Mouse (Mus musculus) thymus, adult 18-20 months (tissue): ENCODE results near the gene Bicc1.
"Not testable (repeated sequence)": the region's sequence is repeated elsewhere in the genome, so short reads cannot be mapped to it uniquely, and the experiment has no call there.

Experiments
- DNase-seq, 2 experiments: peaks; one replicate each; pipeline ENCODE4 v3.0.0; 2022; ENCODE audit warnings: mixed read lengths in 2 of 2

Gene Bicc1

DNA sequence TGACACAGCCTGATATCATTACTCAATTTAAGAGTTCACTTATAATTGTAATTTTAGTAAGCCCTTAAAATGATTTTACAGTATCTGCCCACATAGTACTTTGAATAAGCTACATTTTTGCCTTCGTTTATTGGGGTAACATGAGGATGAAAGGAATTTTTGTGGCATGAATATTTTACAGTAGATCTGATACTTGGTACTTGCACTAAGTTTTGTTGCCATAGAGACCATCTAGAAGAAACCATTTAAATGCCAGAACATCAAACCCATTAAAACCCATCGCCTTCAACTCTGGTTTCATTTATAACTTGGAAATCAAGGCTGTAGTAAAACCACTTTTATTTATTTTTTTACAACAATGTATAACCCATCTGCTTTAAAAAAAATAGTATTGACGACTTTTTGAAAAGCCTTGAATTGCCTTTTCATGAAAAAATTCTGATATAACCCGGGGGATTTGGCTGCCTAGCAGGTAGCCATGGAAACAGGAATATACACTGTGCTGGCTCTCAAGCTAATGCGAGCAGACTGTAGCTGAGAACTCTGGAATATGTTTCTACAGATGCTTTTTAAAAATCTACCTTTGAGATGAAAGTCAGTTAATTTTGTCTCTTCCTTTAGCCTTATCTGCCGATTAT lies 165.9 kb downstream of the Bicc1 start:
- DNase-seq: no peak

DNA sequence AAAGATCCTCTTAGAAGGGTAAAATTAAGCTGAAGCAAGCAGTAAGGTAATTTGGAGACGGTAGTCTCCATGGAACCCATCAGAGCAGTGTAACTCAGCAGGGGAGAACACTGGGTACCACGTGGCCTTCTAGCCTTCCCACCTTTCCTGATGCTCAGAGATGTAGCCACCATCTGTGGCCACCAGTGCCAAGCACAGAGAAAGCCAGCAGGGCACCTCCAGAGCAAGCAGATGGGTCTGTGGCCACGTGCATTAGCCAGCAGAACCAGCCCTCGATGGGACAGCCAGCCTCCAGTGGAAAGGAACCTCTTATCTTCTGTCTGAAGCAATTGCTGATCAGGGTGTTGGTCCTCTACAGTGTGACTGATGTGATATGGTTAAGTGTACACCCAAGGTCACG lies 172.1 kb downstream of the Bicc1 start:
- DNase-seq: no peak

DNA sequence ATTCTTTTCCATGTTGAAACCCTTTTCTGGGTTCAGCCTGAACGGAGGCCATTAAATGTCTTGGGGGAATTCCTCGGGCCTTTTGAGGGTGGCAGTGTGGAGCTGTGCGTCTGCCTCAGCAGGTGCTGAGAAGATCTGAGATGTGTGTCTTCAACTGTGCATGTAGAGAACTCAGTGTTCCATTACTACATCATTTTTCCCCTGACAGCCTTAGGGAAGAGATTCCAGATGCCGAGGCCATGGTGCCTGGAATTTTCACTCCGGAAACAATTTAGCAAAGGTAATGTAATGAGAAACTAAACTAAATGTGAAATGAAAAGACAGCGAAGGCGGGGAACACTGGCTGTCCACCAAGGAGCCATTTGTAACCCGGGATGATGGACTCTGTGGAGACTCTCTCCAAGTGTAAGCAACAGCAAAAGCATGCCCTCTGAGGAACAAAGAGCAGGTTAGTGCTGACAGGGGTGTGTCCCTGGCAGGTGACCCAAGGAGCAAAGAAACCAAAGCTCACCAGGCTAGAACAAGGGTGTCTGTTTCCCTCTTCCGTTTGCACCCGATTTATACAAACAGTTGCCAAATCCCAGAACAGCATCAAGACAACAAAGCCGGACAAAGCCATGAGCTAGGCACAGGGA lies 176.3 kb downstream of the Bicc1 start:
- no peak for DNase-seq

DNA sequence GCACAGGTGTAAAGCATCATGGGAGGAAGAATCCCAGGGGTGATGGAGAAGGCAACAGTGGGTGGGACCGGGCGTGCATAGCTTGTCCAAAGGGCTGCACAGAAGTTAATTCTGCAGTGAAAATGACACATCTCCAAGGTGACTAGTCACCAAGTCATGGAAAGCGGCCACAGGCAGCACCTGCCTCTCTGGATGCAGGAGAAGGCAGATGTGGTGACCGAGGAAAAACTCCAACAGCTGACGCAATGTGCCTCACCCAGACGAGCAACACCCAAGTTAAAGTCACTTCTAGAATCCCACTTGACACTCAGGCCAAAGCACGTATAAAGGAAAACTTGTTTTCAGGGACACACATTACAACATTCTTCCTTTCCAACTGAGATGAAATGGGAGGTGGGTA lies 177.3 kb downstream of the Bicc1 start:
- no peak for DNase-seq

DNA sequence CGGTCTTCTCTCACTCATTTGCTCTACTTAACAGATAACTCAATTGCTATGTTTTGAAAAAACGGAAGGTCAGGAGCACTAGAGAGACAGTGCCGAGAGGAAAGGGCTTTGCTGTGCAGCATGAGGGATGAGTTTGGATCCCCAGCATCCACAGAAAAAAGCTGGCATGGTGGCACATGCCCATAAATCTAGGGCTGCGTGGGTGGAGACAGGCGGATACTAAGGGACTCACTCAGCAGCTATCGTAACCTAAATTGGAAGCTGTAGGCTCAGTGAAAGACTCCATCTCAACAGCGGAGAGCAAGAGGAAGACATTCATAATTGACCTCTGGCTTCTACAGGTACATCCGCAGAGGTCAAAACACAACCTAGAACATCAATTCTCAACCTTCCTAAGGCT lies 179.8 kb downstream of the Bicc1 start:
- DNase-seq: no peak

DNA sequence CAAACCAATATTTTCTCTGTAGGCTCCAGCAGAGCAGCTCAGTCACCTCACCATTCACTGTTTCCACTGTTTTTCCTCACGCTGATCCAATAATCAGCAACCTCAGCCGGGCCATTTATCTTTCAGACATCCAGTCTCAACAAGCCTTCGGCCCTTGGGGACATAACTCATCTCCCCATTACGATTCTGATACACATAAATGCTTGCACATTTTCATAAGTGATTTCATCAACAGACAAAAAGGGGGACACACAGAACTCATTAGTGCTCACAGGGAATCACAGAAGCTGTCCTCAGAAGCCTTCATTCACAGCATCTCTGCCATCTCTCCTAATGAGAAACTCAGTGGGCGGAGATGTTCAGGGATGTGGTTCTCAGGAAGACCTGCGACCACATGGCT lies 182.4 kb downstream of the Bicc1 start:
- DNase-seq: no peak

DNA sequence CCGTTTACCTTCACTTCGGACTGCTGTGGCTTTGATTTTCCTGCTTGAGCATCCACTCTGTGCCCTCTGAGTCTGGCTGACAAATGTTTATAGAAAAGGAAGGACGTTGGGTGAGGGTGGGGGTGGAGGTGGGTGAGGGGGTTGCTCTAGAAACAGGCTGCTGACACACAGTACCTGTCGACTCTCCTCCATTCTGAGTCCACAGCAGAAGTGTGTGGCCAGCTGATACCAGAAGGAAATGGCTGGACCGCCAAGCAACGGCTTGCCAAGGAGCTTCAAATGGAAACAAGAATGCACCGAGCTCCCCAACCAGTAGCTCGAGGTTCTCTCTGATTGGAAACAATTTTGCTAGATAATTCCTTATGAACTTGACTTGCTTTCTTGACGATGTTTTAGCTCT lies 182.9 kb downstream of the Bicc1 start:
- no peak for DNase-seq

DNA sequence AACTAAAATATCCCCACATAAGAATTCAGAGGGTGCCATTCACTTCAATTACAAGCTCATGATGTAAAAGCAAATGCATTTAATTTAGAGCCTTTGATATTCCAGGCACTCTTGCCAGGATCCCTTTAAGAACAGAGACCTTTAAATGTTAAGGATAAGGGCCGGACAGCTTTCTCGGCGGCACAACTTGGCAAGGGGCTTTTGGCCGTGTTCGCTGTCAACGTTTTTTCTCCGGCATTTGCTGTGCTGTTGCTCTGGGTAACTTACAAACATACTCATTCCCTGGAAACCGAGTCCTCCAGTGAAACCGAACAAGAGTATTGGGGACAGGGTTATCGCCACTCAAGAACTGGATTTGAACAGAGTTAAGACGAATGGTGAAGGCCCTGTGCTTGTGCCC lies 188.3 kb downstream of the Bicc1 start:
- DNase-seq: no peak

DNA sequence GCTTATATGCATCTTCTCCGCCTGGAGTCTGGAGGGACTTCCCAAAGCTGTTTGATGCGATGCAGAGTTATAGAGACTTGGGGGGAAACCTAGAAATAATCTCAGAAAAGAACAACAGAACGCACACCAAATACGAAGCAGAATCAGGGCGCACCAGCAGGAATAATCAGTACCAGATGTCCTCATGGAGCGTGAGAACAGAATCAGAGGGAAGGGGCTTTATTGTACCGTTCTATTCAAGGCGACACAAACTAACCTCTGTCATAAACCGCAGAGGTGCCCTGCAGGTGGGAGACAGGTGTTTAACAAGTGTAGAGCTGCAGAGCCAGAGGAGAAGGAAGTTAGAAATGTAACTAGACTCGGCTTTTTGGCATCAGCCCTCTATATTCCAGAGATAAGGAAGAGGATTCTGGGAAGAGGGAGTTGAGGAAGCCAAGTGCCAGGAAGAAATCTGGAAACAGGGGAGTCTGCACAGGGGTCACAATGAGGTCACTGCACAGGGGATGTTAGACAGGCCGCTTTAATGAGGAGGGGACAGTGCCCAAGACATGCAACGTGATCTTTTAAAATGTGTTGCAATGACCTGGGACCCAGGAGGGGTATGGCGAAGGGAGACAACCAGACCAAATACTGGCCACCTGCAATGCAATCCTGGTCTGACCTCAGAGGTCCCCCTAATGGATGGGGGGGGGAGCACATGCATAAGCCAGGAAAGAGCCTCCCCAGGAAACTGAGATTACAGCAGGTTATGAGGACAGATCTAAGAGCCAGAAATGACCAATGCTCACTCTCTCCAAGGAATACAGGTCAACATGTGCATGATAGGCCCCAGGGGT lies 190.4 kb downstream of the Bicc1 start:
- DNase-seq: no peak

DNA sequence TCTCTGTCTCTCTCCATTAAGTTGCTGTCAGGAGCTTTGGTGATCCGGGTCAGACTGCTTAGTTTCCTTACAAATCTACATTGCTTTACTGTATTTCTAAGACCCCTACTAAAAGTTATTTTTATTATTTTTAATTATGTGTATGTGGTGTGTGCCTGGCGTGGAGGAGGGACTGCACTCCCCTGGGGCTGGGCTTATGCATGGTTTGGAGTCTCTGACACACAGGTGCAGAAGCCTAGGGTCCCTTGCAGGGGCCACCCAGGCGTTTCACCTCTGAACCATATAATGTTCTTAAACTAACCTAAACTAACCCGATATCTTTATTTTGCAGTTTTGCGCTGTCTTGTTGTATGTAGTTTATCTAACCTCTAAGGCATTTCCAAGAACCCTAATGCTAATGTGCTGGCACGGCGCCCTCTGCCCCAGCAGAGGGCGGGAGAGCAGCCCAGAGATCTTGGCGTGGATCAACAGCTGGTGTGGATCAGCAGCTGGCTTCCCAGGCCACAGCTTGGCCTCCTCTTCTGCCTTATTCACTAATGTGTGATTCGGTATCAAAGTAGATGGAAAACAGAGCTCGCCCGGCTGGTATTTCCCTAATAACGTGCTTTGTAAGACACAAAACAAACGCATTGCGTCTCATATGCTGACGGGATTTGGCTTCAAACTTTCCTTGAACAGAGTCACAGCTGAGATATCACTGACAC lies 192.7 kb downstream of the Bicc1 start:
- DNase-seq: no peak

DNA sequence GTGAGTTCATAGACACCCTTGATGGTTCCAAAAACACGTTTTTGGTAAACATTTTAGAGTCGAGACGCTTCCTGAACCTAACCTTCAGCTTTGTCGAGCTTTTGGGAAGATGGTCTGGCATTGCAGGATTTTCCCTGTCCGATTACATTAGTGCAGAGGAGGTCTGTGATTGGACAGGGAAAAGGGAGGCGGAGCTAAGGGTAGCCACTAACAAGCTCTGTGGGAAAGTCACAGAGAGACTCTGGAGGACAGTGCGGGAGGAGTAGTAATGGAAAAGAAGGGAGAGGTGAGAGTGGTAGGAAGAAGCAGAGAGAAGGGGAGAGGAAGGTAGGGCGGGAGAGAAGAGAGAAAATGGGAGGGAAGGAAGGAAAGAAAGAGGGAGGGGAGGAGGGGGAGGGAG lies 194.8 kb downstream of the Bicc1 start:
- DNase-seq: no peak

DNA sequence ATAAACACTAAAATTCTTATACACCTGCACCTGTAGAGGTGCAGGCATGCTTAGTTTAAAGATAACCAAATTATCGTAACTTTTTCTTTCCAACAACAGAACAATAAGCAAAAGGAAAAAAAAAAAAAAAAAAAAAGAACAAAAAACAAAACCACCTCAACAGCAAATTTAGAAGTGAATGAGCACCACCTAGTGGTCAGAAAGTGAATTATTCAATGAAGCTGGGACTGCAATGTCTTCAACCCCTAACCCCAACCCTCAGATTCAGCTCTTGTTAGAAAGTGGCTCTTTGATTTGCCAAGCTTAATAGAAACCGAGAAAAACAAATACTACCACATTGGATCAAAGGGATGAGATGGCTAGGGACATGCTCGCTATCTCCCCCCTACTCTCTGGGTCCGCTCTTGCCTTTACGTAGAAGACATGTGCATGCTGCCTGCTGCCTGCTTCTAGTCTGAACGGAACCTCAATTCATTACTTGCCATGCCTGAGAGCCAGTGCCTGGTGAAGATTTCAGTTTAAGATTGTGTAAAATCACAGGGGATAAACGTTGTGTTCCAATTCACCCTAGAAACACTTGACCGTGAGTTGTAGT lies 195.8 kb downstream of the Bicc1 start:
- no peak for DNase-seq

DNA sequence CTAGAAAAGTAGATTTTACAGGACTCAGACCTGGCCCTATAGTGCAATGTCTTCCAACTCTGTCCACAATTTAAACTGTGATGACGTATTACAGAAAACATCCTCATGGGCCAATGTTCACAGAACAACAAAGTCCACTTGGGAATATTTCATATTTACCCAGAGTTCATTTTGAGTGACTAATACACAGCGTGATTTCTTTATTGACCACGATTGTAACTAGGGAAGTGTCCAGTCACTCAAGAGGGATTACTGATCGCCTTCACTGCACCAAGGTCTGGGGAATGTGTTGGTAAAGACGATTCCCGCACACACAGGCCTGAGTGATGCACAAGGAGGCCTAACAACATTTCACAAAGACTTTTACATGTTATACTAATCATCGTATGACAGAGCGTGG lies 197.9 kb downstream of the Bicc1 start:
- DNase-seq: no peak

DNA sequence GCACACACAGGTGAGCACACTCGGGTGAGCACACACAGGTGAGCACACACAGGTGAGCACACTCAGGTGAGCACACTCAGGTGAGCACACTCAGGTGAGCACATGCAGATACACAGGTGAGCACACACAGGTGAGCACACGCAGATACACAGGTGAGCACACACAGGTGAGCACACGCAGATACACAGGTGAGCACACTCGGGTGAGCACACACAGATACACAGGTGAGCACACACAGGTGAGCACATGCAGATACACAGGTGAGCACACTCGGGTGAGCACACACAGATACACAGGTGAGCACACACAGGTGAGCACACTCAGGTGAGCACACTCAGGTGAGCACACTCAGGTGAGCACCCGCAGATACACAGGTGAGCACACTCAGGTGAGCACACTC lies 199.1 kb downstream of the Bicc1 start:
- not testable (repeated sequence) for DNase-seq

DNA sequence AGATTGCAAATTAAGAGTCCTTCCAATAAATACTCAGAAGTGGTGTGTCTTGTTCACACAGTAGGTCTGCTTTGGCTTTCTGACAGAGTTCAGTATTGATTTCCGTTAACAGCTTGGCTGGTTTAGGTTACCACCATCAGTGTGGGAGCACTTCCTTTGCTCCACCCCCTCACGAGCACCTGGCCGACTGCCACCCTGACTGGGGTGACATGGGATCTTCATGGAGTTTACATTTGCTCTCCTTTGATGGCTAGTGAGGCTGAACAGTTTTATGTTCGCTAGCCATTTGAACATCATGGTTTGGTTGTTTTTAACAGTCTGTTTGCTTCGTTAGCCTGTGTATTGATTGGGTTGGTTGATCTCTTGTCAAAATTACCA lies 206.7 kb downstream of the Bicc1 start:
- DNase-seq: no peak

DNA sequence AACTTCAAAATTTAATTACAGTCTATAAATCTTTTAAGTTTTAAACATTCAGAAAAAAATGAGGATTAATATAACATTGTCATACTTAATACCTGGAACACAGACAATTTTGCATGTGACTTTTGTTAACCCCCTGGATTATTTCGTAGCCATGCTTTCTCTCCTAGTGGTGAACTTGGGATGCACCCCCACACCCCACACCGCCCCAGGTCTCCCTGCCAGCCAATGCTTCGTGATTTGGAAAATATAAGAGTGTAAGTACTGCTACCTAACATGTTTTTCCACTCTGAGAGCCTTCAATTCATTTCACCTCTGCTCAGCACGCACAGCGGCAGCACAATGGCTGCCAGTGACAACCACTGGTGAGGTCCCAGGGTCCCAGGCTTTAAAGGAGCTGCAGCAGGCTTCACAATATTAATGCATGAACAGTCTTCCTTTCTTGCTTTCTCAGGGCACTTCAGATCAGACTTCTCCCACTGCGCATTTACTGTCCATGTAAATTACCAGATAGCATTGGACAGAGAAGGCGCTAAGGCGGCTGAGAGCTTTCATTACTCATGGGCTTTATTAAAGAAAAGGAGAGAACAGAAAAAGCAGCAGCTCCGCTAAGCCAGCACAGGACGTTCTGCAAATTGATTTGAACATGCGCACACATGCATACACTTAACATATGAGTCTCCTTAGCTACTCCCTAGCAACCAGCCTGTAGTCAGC lies 207.3 kb downstream of the Bicc1 start:
- DNase-seq: no peak

DNA sequence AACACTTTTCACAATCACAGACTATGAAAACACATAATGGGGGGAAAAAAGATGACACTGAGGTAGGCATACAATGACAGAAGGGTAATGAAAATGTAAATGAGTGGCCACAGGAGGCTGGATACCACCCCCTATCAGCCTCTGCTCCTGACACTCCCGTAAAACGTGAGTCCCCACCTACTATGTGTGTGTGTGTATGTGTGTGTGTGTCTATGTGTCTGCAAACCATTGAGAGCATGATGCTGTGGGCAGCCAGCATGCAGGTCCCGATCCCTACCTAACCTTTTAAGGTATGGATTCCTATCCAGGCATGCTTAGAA lies 209.4 kb downstream of the Bicc1 start:
- no peak for DNase-seq

DNA sequence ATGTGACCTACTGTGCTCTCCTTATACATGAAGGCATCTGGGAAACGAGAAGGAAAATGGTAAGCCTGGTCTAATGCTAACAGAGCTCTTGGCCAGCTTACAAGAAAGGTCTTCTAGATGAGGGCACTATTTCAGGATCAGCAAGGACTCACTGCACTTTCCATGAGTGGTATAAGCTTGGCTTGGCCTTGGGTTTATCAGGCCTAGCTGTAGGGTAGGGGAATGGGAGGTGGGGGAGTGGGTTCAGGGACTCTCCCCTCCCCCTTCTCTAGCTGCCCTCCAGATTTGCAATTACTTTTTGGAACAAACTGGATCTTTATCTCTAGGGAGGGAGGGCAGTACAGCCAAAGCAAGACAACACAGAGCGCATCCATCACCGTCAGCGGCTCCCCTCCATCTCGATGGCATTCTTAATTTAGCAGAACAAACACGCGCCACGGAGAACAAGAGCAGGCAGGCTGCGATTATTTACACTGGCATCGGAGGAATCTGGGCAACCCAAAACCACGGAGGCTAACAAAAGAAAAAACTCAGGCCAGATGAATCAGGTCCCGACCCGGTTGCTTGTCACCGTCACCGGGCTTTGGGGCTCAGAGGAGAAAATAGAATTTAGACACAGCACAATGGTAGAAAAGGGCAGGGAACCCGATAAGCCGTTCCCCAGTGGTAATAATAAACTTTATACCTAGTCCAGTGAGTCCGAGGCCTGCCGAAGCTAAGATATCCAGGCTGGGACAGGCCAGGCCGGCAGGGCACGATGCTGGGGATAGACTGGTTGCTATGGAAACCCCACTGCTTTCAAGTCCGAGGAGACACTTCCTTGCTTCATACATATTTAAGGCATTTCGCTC lies 210.0 kb downstream of the Bicc1 start:
- DNase-seq: no peak

DNA sequence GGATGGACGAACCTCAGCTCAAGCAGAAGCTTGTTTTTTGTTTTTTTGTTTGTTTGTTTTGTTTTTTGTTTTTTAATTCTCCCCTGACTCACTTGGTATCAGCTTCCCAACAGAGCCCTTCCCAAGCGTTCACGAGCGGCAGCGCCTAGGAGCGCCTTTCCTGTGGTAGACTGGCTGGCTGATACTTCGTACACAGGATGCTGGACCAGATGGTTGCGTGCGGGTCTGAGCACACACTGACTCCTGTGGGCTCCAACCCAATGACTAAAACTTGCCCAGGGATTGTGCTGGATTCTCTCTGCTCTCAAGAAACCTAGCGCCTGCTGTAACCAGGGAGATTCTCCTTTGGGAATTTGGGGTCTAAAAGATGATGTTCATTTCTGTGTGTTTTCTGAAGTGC lies 211.2 kb downstream of the Bicc1 start:
- DNase-seq: no peak

DNA sequence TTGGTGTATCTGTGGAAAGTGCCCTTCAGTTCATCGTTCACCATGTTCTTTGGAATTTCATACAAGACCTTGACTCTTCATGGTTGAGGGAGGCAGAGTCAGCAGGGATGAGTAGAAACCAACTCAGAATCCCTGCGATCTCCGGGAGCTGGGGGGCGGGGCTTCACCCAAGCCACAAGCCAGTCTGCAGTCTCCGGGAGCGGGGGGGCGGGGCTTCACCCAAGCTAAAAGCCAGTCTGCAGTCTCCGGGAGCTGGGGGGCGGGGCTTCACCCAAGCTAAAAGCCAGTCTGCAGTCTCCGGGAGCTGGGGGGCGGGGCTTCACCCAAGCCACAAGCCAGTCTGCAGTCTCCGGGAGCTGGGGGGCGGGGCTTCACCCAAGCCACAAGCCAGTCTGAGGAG lies 213.4 kb downstream of the Bicc1 start:
- DNase-seq: not testable (repeated sequence)

DNA sequence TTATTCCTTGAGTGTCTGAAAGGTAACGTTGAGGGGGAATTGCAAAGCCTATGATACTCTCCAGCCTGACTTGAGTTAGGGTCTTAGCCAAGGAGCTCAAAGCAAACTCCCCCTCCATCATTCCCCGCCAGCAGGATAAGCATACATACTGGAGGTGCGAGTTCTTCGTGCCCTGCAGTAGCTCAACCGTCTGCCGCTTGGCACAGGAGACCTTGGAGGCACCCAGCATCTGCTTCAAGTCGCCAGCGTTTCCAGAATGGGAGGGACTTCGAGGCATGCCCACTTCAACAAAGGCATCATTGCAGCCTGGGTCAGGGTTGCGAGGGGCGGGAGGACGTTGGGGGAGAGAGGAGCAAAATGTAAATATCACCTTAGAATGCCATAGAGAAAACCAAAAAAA lies 214.4 kb downstream of the Bicc1 start:
- no peak for DNase-seq

DNA sequence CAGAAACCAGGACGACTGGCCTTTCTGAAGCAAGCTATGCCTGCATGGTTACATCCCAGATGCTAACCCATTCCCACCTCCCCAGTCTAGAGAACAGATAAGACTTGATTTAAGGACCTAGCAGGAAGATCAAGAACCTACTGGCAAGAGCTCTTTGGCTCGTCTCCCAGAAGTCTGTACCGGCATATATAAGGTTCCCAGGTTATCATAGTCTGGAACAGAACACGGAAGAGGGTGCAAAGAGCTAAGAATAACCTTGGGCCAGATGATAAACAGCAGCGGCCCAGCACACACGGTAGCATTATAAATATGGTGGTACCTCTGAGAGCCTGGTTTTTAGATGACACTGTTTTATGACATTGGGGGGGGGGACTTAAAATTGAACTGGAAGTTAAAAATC lies 217.9 kb downstream of the Bicc1 start:
- no peak for DNase-seq
